Mouse (Mus musculus) right cerebral cortex, postnatal 36 days (tissue): Measurements from ENCODE around the gene Csf2rb2.
A peak's percentile ranks its signal among the peaks of the same experiment; 100 is the strongest.
"Not testable (repeated sequence)": the region's sequence is repeated elsewhere in the genome, so short reads cannot be mapped to it uniquely, and the experiment has no call there.

Experiments
- DNase-seq, 2 experiments: peaks; one replicate each; pipeline ENCODE4 v3.0.0; 2022; ENCODE audit warnings: low spot score in 2 of 2, mixed read lengths in 1 of 2

Csf2rb2 gene

DNA sequence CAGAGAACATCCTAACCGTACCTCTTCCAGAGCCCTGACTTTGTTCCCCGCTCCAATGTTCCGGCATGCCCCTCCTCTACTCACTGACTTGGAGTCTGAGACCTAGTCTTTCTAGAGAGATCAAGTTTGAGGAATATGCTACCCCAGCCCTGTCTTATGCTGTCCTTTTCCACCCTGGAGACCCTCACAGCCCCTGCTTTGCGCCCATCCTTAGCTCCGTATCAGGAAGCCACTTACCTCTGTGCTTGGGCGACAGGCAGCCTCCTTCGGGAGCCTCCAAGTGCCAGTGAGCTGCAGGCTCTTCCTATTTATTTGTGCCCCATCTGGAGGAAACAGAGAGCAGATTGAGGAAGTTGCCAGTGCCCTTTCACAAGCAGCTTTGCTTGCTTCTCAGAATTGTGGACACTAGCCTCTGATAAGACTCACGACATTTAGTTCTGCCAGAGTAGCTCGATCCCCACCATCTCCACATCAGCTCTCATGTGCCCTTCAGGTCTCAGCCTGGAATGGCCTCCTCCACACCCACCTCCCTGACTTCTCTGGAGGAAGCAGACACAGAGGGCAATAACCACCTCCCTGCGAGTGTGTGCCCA lies at the start of gene Csf2rb2:
Csf2rb2 (minus strand) TSS at position 381 of the 593 bp plus-strand sequence.
- DNase-seq: no peak

DNA sequence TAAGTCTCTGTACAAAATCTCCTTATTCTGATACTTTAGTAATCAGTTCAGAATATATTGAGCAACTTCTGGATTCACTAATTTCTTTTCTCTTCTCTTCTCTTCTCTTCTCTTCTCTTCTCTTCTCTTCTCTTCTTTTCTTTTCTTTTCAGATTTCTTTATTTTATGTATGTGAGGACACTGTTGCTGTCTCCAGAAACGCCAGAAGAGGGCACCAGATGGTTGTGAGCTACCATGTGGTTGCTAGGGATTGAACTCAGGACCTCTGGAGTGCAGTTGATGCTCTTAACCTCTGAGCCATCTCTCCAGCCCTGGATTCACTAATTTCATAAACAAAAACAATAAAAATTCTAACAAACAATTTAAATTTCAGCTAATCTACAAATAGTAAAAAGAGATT lies 49.4 kb upstream of the Csf2rb2 start:
- DNase-seq: peak; percentile 36 to 37

DNA sequence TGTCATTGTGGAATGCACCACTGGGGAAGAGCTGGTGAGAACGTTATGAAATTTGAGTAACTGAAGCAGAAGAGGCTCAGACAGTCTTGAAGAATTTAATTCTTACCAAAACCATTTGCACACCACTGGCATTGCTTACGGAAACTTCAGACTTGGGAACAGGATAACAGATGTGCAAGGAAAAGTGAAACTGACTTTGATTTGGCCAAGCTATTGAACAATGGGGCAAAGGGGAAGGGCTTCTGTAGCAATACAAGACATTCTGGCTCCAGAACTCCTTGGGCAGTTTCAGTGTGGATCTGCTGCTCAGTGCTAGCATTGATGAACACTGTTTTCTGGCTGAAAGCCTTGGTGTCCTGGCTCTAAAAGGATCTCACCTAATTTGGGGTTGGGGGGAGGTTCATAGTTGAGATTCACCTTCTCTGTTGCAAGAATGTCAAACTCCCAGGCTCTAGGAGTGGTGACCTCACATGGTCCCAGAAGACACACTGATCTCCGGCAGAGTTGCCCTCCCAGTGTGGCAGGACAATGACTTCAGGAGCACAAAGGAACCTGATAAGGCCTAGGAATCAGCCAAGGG lies 46.2 kb upstream of the Csf2rb2 start:
- DNase-seq: no peak

DNA sequence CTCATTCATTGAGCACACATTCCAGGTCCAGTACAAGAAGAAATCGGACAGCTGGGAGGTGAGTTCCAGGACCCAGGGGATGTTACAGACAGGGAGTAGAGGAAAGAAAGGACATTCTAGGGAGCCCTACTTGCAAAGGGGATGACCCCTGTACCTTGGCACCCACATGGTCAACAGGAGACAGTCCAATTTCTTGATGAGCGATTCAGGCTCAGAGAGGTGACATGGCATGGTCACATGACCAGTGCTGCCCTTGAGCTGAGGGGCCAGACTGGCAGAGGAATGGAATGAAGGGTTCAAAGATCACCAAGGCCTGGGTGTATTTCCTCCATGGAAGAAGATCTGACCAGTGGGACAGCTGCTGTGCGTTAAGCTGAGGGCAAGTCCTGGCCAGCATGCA lies 39.0 kb upstream of the Csf2rb2 start:
- DNase-seq: no peak

DNA sequence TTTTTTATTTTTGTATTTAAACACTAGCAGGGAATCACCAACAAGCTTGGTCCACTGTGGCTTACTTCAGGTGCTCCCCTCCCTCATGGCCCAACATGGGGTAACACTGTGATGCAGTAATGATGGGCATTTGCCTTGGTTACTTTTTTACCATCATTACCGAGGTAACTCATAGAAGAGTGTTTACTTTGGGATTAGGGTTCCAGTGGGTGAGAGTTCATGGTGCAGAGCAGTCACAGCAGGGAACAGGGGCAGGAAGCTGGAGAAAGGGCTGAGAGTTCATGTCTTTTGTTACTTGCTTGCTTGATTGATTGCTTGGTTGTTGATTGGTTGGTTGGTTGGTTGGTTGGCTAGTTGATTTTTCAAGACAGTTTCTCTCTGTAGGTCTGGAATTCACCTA lies 38.2 kb upstream of the Csf2rb2 start:
- DNase-seq: no peak

DNA sequence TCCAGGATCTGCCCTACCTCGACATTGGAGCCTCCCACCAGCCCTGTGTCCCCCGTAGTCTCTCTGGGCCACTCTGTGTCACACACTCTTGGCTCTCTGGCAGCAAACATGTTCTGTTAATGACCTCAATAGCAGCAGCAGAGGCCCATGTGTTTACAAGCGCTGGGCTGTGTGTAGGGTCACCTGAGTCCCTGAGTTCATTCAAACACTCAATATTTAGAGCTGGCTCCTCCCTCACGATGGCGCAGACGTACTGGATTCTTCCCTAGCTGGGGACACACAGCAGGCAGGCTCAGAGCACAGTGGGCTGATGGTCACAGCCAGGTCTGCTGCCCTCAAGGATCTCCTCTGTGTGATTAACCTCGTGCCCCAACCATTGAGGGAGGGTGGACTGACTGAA lies 35.4 kb upstream of the Csf2rb2 start:
- DNase-seq: not testable (repeated sequence)

DNA sequence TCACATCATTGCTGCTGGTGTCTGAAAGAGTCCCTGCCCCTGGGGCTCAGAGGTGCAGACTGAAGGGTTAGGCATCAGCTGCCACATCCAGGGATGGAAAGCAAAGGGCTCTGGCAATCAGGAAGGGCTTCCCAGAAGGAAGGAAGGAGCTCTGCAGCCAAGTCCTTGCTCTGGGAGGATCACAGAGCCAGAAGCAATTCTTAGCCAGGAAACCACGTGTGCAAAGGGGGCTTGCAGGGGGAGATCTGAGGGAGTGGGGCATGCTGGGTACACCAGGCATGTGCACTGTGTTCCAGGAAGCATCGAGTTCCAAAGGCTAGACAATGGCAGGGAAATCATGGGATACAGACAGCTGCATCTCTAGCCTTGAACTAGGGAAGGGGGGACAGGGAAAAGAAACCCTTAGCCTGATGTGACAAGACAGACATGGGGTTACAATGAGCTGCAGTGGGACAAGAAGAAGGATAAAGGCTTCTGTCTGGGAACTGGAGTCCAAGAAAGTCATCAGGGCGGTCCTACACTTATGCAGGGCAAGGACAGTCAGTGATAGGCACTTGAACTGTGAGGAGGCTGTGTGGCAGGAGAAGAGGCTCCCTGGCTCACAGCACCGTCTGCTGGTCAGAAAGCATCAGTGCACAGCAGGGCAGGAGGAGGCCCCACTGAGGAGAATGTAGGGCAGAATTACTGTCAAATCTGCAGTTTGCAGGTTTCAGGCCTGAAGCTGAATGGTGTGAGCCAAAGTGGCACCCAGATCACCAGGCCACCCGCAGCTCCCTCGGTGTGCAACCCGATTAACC lies 34.3 kb upstream of the Csf2rb2 start:
- peak; percentile 29 to 38 for DNase-seq

DNA sequence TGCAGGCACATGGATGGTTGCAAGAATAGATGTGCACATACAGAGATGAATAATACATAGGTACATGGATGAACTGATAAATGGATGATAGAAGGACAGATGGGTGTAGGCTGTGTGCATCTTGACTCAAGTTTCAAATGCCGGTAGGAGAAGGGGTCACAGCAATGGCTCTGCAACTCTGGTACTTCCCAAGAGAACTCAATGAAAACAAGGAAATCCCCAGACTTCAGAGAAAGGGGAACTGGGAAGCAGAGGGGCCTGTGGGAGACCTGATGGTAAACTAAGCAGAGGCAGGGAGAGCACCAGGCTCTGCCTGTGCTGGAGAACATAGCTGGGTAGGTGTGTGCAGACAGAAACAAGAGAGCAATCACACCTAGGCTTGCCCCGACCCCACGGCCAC lies 28.9 kb upstream of the Csf2rb2 start:
- DNase-seq: no peak

DNA sequence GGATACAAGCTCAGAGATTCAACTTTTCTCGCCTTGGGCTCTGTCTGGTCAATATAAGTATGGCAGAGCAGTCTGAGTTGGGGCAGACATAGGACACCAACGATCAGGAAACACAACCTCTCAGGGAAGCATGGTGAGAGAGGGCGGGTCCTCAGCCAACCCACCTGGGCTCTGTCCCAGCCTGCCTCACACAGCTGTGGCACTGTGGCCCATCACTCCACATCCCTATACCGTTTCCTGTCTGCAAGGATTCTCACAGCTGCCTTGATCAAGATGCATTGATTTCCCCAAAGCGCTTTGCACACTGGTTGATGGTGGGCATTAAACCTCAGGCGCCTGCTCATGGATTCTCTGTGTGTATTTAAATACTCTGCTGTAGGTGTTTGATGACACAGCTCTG lies 27.5 kb upstream of the Csf2rb2 start:
- DNase-seq: no peak

DNA sequence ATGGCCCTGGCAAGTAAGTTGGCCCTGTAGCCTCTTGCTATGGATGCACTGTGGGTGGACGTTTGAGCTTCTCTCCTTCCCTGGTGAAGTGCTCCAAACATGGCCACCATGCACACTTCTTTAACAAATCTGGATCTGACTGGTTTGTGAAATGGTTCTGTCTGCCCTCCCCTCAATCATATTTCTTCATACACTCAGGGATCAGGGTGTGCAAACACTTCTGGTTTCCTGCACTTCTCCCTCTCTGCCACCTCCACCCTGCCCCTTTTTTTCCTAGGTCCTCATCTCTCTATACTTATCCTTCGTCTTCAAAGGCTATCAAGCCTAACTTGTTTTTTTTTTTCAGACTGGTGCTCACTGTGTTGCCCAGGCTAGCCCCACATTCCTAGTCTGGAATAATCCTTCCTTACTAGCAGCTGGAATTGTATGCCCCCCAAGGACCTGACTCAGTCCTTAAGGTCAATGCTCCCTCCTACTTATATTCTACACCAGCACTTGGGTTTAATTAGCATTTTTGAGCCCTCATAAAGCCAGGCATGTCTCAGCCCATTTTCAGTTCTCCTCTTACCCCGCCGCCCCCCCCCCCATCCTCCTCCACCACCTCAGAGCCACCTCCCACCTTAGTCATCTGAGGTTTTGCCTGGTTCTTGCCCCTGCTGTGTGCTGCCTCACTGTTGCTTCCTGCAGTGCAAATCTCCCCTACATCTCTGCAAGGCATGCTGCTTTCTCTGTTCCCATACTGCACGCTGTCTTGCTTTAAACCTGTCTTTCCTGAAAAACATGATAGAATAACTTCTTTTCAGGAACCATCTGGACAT lies 26.2 kb upstream of the Csf2rb2 start:
- DNase-seq: no peak

DNA sequence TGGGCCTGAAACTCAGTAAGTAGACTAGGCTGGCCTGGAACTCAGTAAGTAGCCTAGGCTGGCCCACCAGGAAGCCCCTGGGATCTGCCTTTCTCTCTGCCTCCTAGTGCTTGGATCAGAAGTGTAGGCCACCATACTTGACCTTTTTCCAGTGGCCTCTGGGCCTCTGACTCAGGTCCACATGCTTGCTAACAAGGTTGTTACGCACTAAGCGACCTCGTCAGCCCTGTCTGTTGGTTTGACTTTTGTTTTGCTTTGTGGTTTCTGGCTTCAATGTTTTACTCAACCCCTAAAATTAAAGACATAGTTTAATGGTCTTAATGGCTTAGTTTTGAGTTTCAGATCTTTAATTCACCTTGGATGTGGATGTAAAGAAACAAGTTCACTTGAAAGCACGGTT lies 25.2 kb upstream of the Csf2rb2 start:
- DNase-seq: no peak

DNA sequence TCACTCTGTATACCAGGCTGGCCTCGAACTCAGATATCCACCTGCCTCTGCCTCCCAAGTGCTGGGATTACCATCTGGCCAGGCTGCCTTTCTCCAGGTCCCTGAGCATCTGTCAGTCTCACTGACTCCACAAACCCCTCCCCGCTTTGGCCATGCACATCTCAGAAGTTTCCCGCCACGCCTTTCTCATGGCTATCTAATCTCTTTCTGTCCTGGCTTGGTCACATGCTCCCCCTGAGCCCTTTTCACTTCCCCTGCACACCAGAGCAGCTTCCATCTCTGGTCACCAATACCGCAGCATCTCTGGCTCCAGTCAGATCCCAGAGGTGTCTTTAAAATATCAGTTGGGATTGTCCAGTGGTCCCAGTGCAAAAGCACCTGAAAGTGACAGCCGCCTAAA lies 24.5 kb upstream of the Csf2rb2 start:
- DNase-seq: not testable (repeated sequence)

DNA sequence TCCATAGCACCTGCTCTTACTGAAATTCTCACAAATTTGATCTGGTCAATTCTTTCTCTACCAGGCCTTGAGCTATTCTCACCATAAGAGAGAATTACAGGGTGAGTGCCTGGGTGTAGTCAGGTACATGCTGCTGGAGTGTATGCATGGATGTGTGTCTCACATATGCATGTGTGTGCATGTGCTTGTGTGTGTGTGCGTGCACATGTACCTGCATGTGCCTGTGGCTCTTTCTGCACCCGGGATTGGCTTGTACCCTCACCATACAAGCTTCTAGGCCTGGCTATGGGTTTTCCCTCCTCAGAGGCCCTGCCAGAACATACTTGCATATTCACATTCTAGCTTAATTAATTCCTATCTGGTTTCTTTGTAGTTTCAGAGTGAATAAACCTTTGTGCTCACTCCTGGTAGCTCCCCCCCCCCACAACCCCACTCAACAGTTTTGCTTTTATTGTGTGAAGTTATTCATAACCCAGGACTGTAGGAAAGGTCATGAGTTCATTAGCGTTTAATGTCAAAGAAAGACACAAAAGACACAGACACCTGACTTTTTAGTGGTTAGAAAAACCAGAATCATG lies 23.1 kb upstream of the Csf2rb2 start:
- DNase-seq: no peak

DNA sequence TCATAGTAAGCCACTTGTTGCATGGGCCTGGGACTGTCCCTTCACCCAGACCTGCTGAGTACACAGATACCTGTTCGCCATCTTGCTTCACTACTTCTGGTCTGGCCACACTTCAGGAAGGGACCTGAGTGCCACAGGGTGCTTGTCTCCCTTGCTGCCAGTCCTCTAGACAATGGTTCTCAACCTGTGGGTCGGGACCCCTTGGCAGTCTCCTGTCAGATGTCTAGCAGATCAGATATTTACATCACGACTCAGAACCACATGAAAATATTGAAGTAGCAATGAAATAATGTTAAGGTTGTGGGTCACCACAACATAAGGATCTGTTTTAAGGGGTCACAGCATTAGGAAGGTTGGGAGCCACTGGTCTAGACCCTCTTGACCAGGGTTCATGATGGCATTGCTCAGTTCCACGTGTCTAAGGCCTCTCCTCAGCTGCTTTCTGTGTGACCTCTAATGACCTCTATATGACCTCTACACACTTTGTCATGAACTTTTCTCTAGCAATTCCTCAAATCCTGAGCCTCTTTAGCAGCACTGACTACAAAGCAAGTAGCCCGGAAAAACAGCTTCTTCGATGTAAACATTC lies 22.3 kb upstream of the Csf2rb2 start:
- DNase-seq: not testable (repeated sequence)

DNA sequence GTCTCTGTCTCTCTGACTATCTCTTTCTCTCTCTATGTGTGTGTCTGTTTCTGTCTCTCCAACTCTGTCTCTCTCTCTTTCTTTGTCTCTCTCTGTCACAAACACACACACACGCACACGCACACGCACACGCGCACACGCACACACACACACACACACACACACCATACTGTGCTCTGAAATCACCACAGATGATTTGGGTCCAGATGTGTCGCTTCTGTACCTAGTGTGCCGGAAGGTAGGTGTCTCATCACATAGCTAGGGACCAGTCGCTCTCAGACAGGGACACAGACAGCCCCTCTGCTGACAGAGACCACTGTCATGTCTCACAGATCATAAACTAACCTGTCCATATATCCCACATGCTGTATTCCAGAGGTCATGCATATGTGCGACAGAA lies 21.2 kb upstream of the Csf2rb2 start:
- DNase-seq: no peak

DNA sequence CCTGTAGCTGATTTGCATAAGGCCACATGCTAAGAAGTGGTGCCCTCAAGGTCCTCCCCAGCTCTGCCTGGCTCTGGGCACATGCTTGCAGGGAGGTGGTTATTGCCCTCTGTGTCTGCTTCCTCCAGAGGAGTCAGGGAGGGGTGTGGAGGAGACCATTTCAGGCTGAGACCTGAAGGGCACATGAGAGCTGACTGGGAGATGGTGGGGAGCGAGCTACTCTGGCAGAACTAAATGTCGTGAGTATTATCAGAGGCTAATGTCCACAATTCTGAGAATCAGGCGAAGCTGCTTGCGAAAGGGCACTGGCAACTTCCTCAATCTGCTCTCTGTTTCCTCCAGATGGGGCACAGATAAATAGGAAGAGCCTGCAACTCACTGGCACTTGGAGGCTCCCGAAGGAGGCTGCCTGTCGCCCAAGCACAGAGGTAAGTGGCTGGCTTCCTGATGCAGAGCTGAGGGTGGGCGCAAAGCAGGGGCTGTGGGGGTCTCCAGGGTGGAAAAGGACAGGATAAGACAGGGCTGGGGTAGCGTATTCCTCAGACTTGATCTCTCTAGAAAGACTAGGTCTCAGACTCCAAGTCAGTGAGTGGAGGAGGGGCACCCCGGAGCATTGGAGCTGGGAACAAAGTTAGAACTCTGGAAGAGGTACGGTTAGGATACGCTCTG lies 20.3 kb upstream of the Csf2rb2 start, which contains the start of gene Csf2rb:
Csf2rb (plus strand) TSS at position 82 of the 669 bp plus-strand sequence.
- no peak for DNase-seq

DNA sequence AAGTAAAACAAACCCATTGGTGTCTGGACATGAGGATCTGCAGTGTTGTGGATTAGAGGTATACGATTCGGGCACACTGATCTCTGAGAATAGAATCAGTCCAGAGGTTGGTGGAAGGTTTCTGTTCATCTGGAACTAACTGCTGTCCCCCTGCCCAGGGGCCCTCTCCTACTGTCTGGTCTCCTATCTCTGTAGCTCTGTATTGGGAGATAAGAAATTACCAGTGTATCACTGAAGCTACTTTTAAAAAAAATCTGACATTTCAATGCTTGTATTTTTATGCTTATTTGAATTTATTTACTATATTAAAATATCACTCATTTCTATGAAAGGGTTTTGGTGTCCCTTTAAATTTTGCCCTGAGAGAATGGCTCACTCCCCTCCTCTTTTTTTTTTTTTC lies 18.8 kb upstream of the Csf2rb2 start:
- no peak for DNase-seq

DNA sequence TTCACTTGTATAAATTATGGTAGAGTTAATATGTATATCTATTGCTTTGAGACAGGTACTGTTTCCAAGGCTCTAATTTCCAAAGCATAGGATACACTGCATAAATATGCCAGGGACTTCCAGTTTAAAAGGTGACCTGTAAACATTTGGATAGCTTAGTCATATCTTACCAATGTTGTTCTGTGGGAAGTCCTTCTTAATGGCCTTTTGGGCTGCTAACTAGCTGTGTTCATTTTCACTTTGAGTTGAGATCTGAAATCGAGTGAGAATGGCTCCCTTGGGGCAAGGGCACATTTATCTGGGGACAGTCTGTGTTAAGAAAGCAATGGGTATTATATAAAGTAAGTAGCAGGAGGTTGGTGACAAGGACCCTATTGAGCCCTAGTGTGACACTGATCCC lies 17.8 kb upstream of the Csf2rb2 start:
- no peak for DNase-seq

DNA sequence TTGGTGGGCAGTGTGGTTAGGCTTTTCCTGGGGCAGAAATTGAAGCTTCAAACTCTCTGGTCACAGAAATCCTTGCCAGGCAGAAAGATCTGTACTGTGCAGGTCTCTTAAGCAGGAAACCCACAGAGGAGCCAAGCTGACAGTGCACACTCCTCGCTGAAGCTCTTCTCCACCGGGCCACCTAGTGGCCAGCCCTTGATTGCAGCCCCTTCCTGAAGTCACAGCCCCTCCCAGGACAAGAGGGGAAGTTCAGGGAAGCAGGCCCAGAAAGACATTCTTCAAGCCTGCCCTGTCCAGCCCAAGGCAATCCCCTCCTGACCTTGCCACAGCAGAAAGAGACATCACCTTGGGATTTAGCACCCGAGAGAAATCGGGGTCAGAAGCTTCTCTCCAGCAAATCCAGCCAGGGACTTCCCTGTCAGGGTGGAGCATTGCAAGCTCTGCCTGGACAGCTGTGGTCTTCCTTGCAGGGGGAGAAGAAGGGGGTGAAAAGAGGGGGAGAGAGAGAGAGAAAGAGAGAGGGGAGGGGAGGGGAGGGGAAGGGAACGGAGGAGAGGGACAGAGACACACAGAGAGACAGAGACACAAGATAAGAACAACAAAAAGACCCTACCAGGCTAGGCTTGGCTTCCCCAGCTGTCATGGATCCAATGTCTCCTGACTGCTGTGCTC lies 15.4 kb upstream of the Csf2rb2 start:
- peak; percentile 9 to 56 for DNase-seq
